Mouse (Mus musculus) kidney, embryonic 14.5 days (tissue): Measurements from ENCODE around the gene 1110002E22Rik. TPM values are rescaled to one million over a fixed set of nuclear protein-coding genes. Genes with fewer than 3 reads are reported as not detected.
A peak's percentile ranks its signal among the peaks of the same experiment; 100 is the strongest.

Source experiments
- ATAC-seq: fragments of 200-750 bp; cut with Nextera tagmentation; 2 replicates; pipeline ENCODE4 v1.8.0; 2017; ENCODE audit warnings: moderate number of reproducible peaks, mild to moderate bottlenecking, moderate TSS enrichment, moderate library complexity; ENCODE audit not compliant: low FRiP score, low TSS enrichment
- H3K27ac ChIP-seq: fragments of 300-500 bp; sonication (generic); 2 replicates; pipeline ENCODE4 v1.5.1; 2014; ENCODE audit warnings: low read depth, mild to moderate bottlenecking, low read length, moderate library complexity, mixed read lengths
- H3K27me3 ChIP-seq: fragments of 300-500 bp; sonication (generic); 2 replicates; pipeline ENCODE4 v1.6.1; 2014; ENCODE audit warnings: mild to moderate bottlenecking, low read length; ENCODE audit not compliant: control insufficient read depth, insufficient read depth
- H3K36me3 ChIP-seq: fragments of 300-500 bp; sonication (generic); 2 replicates; pipeline ENCODE4 v1.6.1; 2014; ENCODE audit warnings: low read length, mixed read lengths; ENCODE audit not compliant: control insufficient read depth, insufficient read depth
- H3K4me1 ChIP-seq: fragments of 300-500 bp; sonication (generic); 2 replicates; pipeline ENCODE4 v1.6.1; 2014; ENCODE audit warnings: low read length, mixed read lengths; ENCODE audit not compliant: control insufficient read depth, insufficient read depth
- H3K4me2 ChIP-seq: fragments of 300-500 bp; sonication (generic); replicated peaks from 2 replicates; pipeline ENCODE4 v1.6.1; 2014; ENCODE audit warnings: low read depth, mild to moderate bottlenecking, low read length
- H3K4me3 ChIP-seq: fragments of 300-500 bp; sonication (generic); 2 replicates; pipeline ENCODE4 v1.5.1; 2014; ENCODE audit warnings: mild to moderate bottlenecking, low read length
- H3K9ac ChIP-seq: fragments of 300-500 bp; sonication (generic); 2 replicates; pipeline ENCODE4 v1.6.1; 2014; ENCODE audit warnings: low read depth, mild to moderate bottlenecking, low read length, moderate library complexity
- H3K9me3 ChIP-seq: fragments of 300-500 bp; sonication (generic); 2 replicates; pipeline ENCODE4 v1.6.1; 2016; ENCODE audit warnings: low read length; ENCODE audit not compliant: control insufficient read depth
- WGBS: fragments of 180-500 bp; shearing (Covaris S2); extraction: QIAGEN DNeasy Blood & Tissue Kit; methylation state at CpG from one replicate; pipeline ENCODE4 v1.1.7; 2014; 5-methylcytosine and 5-hydroxymethylcytosine counted together
- polyA plus RNA-seq: library from polyadenylated mRNA; unstranded; fragments of >200 nt; fragmentation: Nextera tagmentation; extraction: Ambion mirVana; gene quantifications from 2 replicates; pipeline ENCODE4 v1.2.1, GENCODE M21; 2014

1110002E22Rik gene
- polyA plus RNA-seq, 1 experiment from 2014 or later = 0.38 TPM

- Histone ChIP-seq H3K27ac (no peak overlapping the region), H3K4me3 (no peak overlapping the region), H3K9me3 (no peaks in the 10 kb centered on the region), H3K9ac (no peak overlapping the region), H3K4me1 (no peaks in the 10 kb centered on the region), H3K27me3 (no peaks in the 10 kb centered on the region), H3K4me2 (no peak overlapping the region), H3K36me3 (no peaks in the 10 kb centered on the region)
- ATAC-seq = no peak
- WGBS = 89% methylated on average over 4 of the region's 4 CpGs
Observed at GRCm38 (mm10) chr3:138083896-138084295, 19.0 kb downstream of the 1110002E22Rik start.

- Histone ChIP-seq H3K27ac (no peak overlapping the region), H3K36me3 (no peaks in the 10 kb centered on the region), H3K9ac (no peak overlapping the region), H3K9me3 (no peaks in the 10 kb centered on the region), H3K4me2 (no peak overlapping the region), H3K27me3 (no peaks in the 10 kb centered on the region), H3K4me3 (no peak overlapping the region), H3K4me1 (0 out of 2 replicates have a peak, but pooled peaks cover 3% of the 10 kb centered on the region)
- ATAC-seq = no peak
- WGBS = 79% methylated on average over 3 of the region's 3 CpGs
Observed at GRCm38 (mm10) chr3:138095301-138095700, 30.4 kb downstream of the 1110002E22Rik start.

GRCm38 (mm10) chr3:138095718-138096117 is 30.9 kb downstream of the 1110002E22Rik start:
- no peaks in the 10 kb centered on the region for H3K9me3 ChIP-seq
- 62% methylated on average over 10 of the region's 10 CpGs for WGBS
- H3K9ac ChIP-seq = no peak overlapping the region
- H3K27me3 ChIP-seq = no peaks in the 10 kb centered on the region
- H3K4me2 ChIP-seq = no peak overlapping the region
- H3K27ac ChIP-seq = no peak overlapping the region
- 0 out of 2 replicates have a peak, but pooled peaks cover 3% of the 10 kb centered on the region for H3K4me1 ChIP-seq
- no peaks in the 10 kb centered on the region for H3K36me3 ChIP-seq
- ATAC-seq = peak; percentile 67; the same call in 1 of the 2 replicates
- H3K4me3 ChIP-seq = no peak overlapping the region

GRCm38 (mm10) chr3:138096263-138097028 is 31.6 kb downstream of the 1110002E22Rik start:
- no peaks in the 10 kb centered on the region for H3K27me3 ChIP-seq
- no peaks in the 10 kb centered on the region for H3K9me3 ChIP-seq
- WGBS = 86% methylated on average over 19 of the region's 19 CpGs
- no peak overlapping the region for H3K4me2 ChIP-seq
- H3K9ac ChIP-seq = no peak overlapping the region
- H3K36me3 ChIP-seq = no peaks in the 10 kb centered on the region
- ATAC-seq = no peak
- no peak overlapping the region for H3K4me3 ChIP-seq
- no peak overlapping the region for H3K27ac ChIP-seq
- 0 out of 2 replicates have a peak, but pooled peaks cover 3% of the 10 kb centered on the region for H3K4me1 ChIP-seq

GRCm38 (mm10) chr3:138097718-138098117 is 32.9 kb downstream of the 1110002E22Rik start:
- WGBS = 62% methylated on average over 1 of the region's 1 CpGs
- Histone ChIP-seq H3K9me3 (no peaks in the 10 kb centered on the region), H3K4me1 (0 out of 2 replicates have a peak, but pooled peaks cover 3% of the 10 kb centered on the region), H3K27ac (no peak overlapping the region), H3K9ac (no peak overlapping the region), H3K4me2 (no peak overlapping the region), H3K27me3 (no peaks in the 10 kb centered on the region), H3K36me3 (no peaks in the 10 kb centered on the region), H3K4me3 (no peak overlapping the region)
- peak; percentile 77 for ATAC-seq

GRCm38 (mm10) chr3:138101936-138102335 is 37.1 kb downstream of the 1110002E22Rik start:
- WGBS = 94% methylated on average over 4 of the region's 4 CpGs
- H3K27ac ChIP-seq = no peak overlapping the region

GRCm38 (mm10) chr3:138103690-138104089 is 38.8 kb downstream of the 1110002E22Rik start:
- H3K4me3 ChIP-seq = no peak overlapping the region
- H3K9me3 ChIP-seq = no peaks in the 10 kb centered on the region
- H3K36me3 ChIP-seq = no peaks in the 10 kb centered on the region
- no peaks in the 10 kb centered on the region for H3K4me1 ChIP-seq
- no peaks in the 10 kb centered on the region for H3K27me3 ChIP-seq
- no peak overlapping the region for H3K27ac ChIP-seq
- no peak overlapping the region for H3K9ac ChIP-seq
- 92% methylated on average over 4 of the region's 4 CpGs for WGBS
- no peak for ATAC-seq
- no peak overlapping the region for H3K4me2 ChIP-seq

More at GRCm38 (mm10) chr3:138101936-138102335, 37.1 kb downstream of the 1110002E22Rik start:
- H3K9ac ChIP-seq = no peak overlapping the region
- no peaks in the 10 kb centered on the region for H3K4me1 ChIP-seq
- H3K27me3 ChIP-seq = no peaks in the 10 kb centered on the region
- H3K36me3 ChIP-seq = no peaks in the 10 kb centered on the region
- no peak overlapping the region for H3K4me3 ChIP-seq
- no peaks in the 10 kb centered on the region for H3K9me3 ChIP-seq
- ATAC-seq = no peak
- H3K4me2 ChIP-seq = no peak overlapping the region

- ATAC-seq = no peak
- 71% methylated on average over 5 of the region's 5 CpGs for whole genome bisulfite sequencing
Observed at GRCm38 (mm10) chr3:138105056-138105455, 40.2 kb downstream of the 1110002E22Rik start.

GRCm38 (mm10) chr3:138106887-138107286 is 42.0 kb downstream of the 1110002E22Rik start:
- Histone ChIP-seq H3K27ac (no peak overlapping the region), H3K36me3 (no peaks in the 10 kb centered on the region), H3K4me3 (no peak overlapping the region), H3K9me3 (no peaks in the 10 kb centered on the region), H3K27me3 (no peaks in the 10 kb centered on the region), H3K4me2 (no peak overlapping the region), H3K4me1 (no peaks in the 10 kb centered on the region), H3K9ac (no peak overlapping the region)
- ATAC-seq = no peak
- WGBS = 90% methylated on average over 10 of the region's 10 CpGs

More at GRCm38 (mm10) chr3:138105056-138105455, 40.2 kb downstream of the 1110002E22Rik start:
- no peaks in the 10 kb centered on the region for H3K4me1 ChIP-seq
- no peaks in the 10 kb centered on the region for H3K36me3 ChIP-seq
- H3K9me3 ChIP-seq = no peaks in the 10 kb centered on the region
- H3K4me2 ChIP-seq = no peak overlapping the region
- H3K27ac ChIP-seq = no peak overlapping the region
- H3K27me3 ChIP-seq = no peaks in the 10 kb centered on the region
- H3K9ac ChIP-seq = no peak overlapping the region
- H3K4me3 ChIP-seq = no peak overlapping the region
